Mouse (Mus musculus): ENCODE results near the gene Gm20388. TPM values are rescaled to one million over a fixed set of nuclear protein-coding genes. Genes with fewer than 3 reads are reported as not detected.
A peak's percentile ranks its signal among the peaks of the same experiment; 100 is the strongest.

The Gm20388 gene
- total RNA-seq, 1 experiment from 2014 or later, result 35.7 TPM

GRCm38 (mm10) chr8:122819776-122820175 lies 2909.1 kb downstream of the Gm20388 start:
- no peak for ATAC-seq (replicated peaks; ENCODE audit: low read depth, poor library complexity, severe bottlenecking)

GRCm38 (mm10) chr8:122824571-122824970 lies 2913.9 kb downstream of the Gm20388 start:
- no peak for ATAC-seq (replicated peaks; ENCODE audit: low read depth, poor library complexity, severe bottlenecking)

- no peak for ATAC-seq (replicated peaks; ENCODE audit: low read depth, poor library complexity, severe bottlenecking)
Measured at GRCm38 (mm10) chr8:122824986-122825385, 2914.3 kb downstream of the Gm20388 start.

GRCm38 (mm10) chr8:122825408-122825807 lies 2914.8 kb downstream of the Gm20388 start:
- peak; percentile 45 for ATAC-seq (replicated peaks; ENCODE audit: low read depth, poor library complexity, severe bottlenecking)

- ATAC-seq (replicated peaks; ENCODE audit: low read depth, poor library complexity, severe bottlenecking), result no peak
Measured at GRCm38 (mm10) chr8:122829396-122829795, 2918.8 kb downstream of the Gm20388 start.

- ATAC-seq (replicated peaks; ENCODE audit: low read depth, poor library complexity, severe bottlenecking), result peak; percentile 89
Measured at GRCm38 (mm10) chr8:122830349-122831061, 2919.9 kb downstream of the Gm20388 start.

GRCm38 (mm10) chr8:122834416-122834815 lies 2923.8 kb downstream of the Gm20388 start:
- no peak for ATAC-seq (replicated peaks; ENCODE audit: low read depth, poor library complexity, severe bottlenecking)

GRCm38 (mm10) chr8:122834971-122835370 lies 2924.3 kb downstream of the Gm20388 start:
- peak; percentile 80 for ATAC-seq (replicated peaks; ENCODE audit: low read depth, poor library complexity, severe bottlenecking)

- ATAC-seq (replicated peaks; ENCODE audit: low read depth, poor library complexity, severe bottlenecking), result no peak
Measured at GRCm38 (mm10) chr8:122836199-122836598, 2925.6 kb downstream of the Gm20388 start.

- ATAC-seq (replicated peaks; ENCODE audit: low read depth, poor library complexity, severe bottlenecking), result no peak
Measured at GRCm38 (mm10) chr8:122836696-122837095, 2926.1 kb downstream of the Gm20388 start.

- no peak for ATAC-seq (replicated peaks; ENCODE audit: low read depth, poor library complexity, severe bottlenecking)
Measured at GRCm38 (mm10) chr8:122844161-122844560, 2933.5 kb downstream of the Gm20388 start.

GRCm38 (mm10) chr8:122845662-122846061 lies 2935.0 kb downstream of the Gm20388 start:
- ATAC-seq (replicated peaks; ENCODE audit: low read depth, poor library complexity, severe bottlenecking), result no peak; the same call in 1 of the 2 replicates

- ATAC-seq (replicated peaks; ENCODE audit: low read depth, poor library complexity, severe bottlenecking), result peak; percentile 79
Measured at GRCm38 (mm10) chr8:122847829-122848561, 2937.4 kb downstream of the Gm20388 start, which contains the start of gene Cdh15. Gene Cdh15 (plus strand): TSS chr8:122847966.

GRCm38 (mm10) chr8:122849152-122849910 lies 2938.7 kb downstream of the Gm20388 start:
- no peak for ATAC-seq (replicated peaks; ENCODE audit: low read depth, poor library complexity, severe bottlenecking)

GRCm38 (mm10) chr8:122850641-122851240 lies 2940.1 kb downstream of the Gm20388 start:
- ATAC-seq (replicated peaks; ENCODE audit: low read depth, poor library complexity, severe bottlenecking), result no peak

- no peak for ATAC-seq (replicated peaks; ENCODE audit: low read depth, poor library complexity, severe bottlenecking)
Measured at GRCm38 (mm10) chr8:122851692-122852545, 2941.3 kb downstream of the Gm20388 start.

GRCm38 (mm10) chr8:122852546-122852905 lies 2941.9 kb downstream of the Gm20388 start:
- ATAC-seq (replicated peaks; ENCODE audit: low read depth, poor library complexity, severe bottlenecking), result no peak

- no peak for ATAC-seq (replicated peaks; ENCODE audit: low read depth, poor library complexity, severe bottlenecking)
Measured at GRCm38 (mm10) chr8:122853340-122853771, 2942.7 kb downstream of the Gm20388 start.

- no peak for ATAC-seq (replicated peaks; ENCODE audit: low read depth, poor library complexity, severe bottlenecking)
Measured at GRCm38 (mm10) chr8:122854388-122854787, 2943.7 kb downstream of the Gm20388 start.

All from common myeloid progenitor, adult 5-6 weeks (primary cell).